ENCODE assay signal across 16 mouse cellular contexts in genomic region chr11:109507068-109507467, GRCm38 (mm10).
"Had no signal": no experiment of that assay in that cellular context is flagged by ENCODE, and none has a peak within 500 bp of the region (broad histone marks: within the 10 kb centered on the region; RNA-seq: fewer than 3 reads in every experiment).

No protein-coding gene starts in this region.

- H3K27me3 ChIP-seq: kidney, embryonic 15.5 days; liver, embryonic 13.5 days; midbrain, embryonic 12.5 days; stomach, embryonic 15.5 days had no signal

- DNase-seq: kidney, adult 11 months; kidney, adult 8-10 months; kidney, postnatal 10 days; kidney, postnatal 36 days; layer of hippocampus, postnatal 36 days; left cerebral cortex, postnatal 4 days; liver, embryonic 13.5 days; lung, adult 2 months; lung, postnatal 14 days; lung, postnatal 4 days; right cerebral cortex, postnatal 25 days; spleen, adult 18-20 months; thymus, postnatal 36 days had no signal

- H3K4me1 ChIP-seq: stomach, embryonic 15.5 days had no signal

- H3K4me3 ChIP-seq: kidney, embryonic 15.5 days; liver, embryonic 13.5 days; midbrain, embryonic 12.5 days; stomach, embryonic 15.5 days had no signal

- H3K9me3 ChIP-seq: kidney, embryonic 15.5 days; liver, embryonic 13.5 days; midbrain, embryonic 12.5 days; stomach, embryonic 15.5 days had no signal

- H3K36me3 ChIP-seq: kidney, embryonic 15.5 days; liver, embryonic 13.5 days; midbrain, embryonic 12.5 days; stomach, embryonic 15.5 days had no signal

- H3K9ac ChIP-seq: kidney, embryonic 15.5 days; liver, embryonic 13.5 days; midbrain, embryonic 12.5 days; stomach, embryonic 15.5 days had no signal

- H3K27ac ChIP-seq: kidney, embryonic 15.5 days; liver, embryonic 13.5 days; midbrain, embryonic 12.5 days; stomach, embryonic 15.5 days had no signal

- H3K4me2 ChIP-seq: kidney, embryonic 15.5 days; liver, embryonic 13.5 days; midbrain, embryonic 12.5 days; stomach, embryonic 15.5 days had no signal
